Mouse (Mus musculus): Measurements from ENCODE around the gene AC161166.1. TPM values are rescaled to one million over a fixed set of nuclear protein-coding genes. Genes with fewer than 3 reads are reported as not detected.
"Not testable (repeated sequence)": the region's sequence is repeated elsewhere in the genome, so short reads cannot be mapped to it uniquely, and the experiment has no call there.

Gene AC161166.1
- polyA plus RNA-seq, 1 experiment from 2014 or later: 0.26 TPM

DNA sequence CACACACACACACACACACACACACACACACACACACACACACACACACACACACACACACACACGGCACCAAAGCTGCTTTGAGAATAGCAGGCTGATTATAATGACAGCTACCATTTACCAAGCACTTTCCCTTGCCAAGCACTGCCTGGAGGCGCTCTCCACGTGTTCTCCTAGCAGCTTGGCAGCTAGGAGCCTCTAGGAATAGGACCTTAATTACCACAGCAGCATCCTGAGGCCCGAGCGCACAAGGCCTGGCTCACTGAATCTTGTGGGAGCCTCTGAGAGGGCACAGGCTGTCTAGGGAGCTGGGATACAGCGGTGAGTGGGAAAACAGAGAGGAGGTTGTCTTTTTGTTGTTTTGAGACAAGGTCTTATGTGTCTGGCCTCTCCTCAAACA lies 5.4 kb upstream of the AC161166.1 start:
- H3K9ac ChIP-seq (ENCODE audit: low read length): no peak overlapping the region
- H3K27me3 ChIP-seq (ENCODE audit: control insufficient read depth, insufficient read depth, low read length): no peaks in the 10 kb centered on the region
- H3K4me1 ChIP-seq (ENCODE audit: control insufficient read depth, insufficient read depth, low read length): no peaks in the 10 kb centered on the region
- H3K9me3 ChIP-seq (replicated peaks; ENCODE audit: control insufficient read depth, low read length): no peaks in the 10 kb centered on the region
- peaks cover 3% of the 10 kb centered on the region; the same call in 1 of the 2 replicates for H3K36me3 ChIP-seq (ENCODE audit: control insufficient read depth, insufficient read depth)
- no peak overlapping the region for H3K4me2 ChIP-seq (ENCODE audit: low read depth, low read length)
- H3K27ac ChIP-seq (ENCODE audit: low read length): no peak overlapping the region
- 59% methylated on average over 6 of the region's 6 CpGs for WGBS
- no peak overlapping the region for H3K4me3 ChIP-seq (ENCODE audit: low read length)
- ATAC-seq (replicated peaks; ENCODE audit: extremely low read depth, insufficient read depth, low FRiP score): no peak

DNA sequence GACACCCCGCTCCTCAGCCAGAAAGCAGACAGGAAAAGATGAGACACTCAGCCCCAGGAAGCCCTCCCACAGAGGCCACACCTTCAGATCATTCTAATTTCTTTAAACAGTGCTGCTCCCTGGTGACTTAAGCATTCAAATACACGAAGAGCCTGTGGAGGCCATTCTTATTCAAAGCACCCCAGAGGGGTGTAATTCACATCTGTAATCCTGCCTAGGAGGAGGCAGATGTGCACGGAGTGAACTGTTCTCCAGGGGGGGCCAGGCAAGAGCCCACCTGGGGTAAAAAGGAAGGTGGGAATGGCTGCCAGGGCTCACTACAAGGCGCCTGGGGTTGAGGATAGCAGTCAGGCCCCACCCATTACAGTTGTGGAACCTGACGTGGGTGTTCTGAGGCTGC lies 4.8 kb upstream of the AC161166.1 start:
- no peaks in the 10 kb centered on the region for H3K27me3 ChIP-seq (ENCODE audit: control insufficient read depth, insufficient read depth, low read length)
- H3K9me3 ChIP-seq (replicated peaks; ENCODE audit: control insufficient read depth, low read length): no peaks in the 10 kb centered on the region
- no peak overlapping the region for H3K9ac ChIP-seq (ENCODE audit: low read length)
- H3K36me3 ChIP-seq (ENCODE audit: control insufficient read depth, insufficient read depth): peaks cover 3% of the 10 kb centered on the region; the same call in 1 of the 2 replicates
- no peak for ATAC-seq (replicated peaks; ENCODE audit: extremely low read depth, insufficient read depth, low FRiP score)
- no peak overlapping the region for H3K4me2 ChIP-seq (ENCODE audit: low read depth, low read length)
- no peak overlapping the region for H3K4me3 ChIP-seq (ENCODE audit: low read length)
- 58% methylated on average over 5 of the region's 5 CpGs for WGBS
- H3K27ac ChIP-seq (ENCODE audit: low read length): no peak overlapping the region
- no peaks in the 10 kb centered on the region for H3K4me1 ChIP-seq (ENCODE audit: control insufficient read depth, insufficient read depth, low read length)

DNA sequence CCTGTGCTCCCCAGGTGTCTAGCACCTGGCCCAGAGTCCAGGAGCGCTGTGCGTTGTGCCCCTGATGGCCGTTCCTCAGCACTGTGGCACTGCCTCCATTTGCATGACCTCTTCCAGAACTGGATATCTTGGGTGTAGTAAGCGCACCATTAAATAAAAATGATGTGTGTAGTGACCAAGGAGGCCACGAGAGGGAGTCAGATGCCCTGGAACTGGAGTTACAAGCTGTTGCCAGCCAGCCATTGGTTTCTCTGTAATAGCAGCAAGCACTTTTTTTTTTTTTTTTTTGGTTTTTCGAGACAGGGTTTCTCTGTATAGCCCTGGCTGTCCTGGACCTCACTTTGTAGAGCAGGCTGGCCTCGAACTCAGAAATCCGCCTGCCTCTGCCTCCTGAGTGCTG lies 4.1 kb upstream of the AC161166.1 start:
- not testable (repeated sequence) for H3K27me3 ChIP-seq (ENCODE audit: control insufficient read depth, insufficient read depth, low read length); H3K4me1 ChIP-seq (ENCODE audit: control insufficient read depth, insufficient read depth, low read length); H3K9me3 ChIP-seq (replicated peaks; ENCODE audit: control insufficient read depth, low read length); H3K4me2 ChIP-seq (ENCODE audit: low read depth, low read length); H3K9ac ChIP-seq (ENCODE audit: low read length); H3K4me3 ChIP-seq (ENCODE audit: low read length); H3K36me3 ChIP-seq (ENCODE audit: control insufficient read depth, insufficient read depth); H3K27ac ChIP-seq (ENCODE audit: low read length); ATAC-seq (replicated peaks; ENCODE audit: extremely low read depth, insufficient read depth, low FRiP score)
- WGBS: 78% methylated on average over 8 of the region's 8 CpGs

DNA sequence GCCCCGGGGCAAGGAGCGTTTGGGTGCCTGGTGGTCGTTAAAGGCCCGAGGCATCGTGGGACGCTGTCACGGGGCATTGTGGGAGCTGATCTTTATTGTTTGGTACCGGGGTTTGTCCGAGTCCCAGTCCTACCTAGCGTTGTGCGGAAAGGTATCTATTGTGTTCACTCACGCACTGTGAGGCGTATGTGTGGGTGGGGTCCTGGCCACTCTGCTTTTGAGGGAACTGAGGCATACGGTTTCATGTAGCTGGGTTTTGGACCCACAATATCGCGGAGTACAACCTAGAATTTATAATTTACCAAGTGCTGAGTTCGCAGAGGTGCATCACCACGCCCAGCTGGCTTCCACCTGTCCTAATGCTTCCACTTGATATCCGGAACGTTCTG lies 4.5 kb downstream of the AC161166.1 start:
- peak overlapping the region; percentile 94 for H3K9ac ChIP-seq (ENCODE audit: low read length)
- H3K9me3 ChIP-seq (replicated peaks; ENCODE audit: control insufficient read depth, low read length): no peaks in the 10 kb centered on the region
- H3K27me3 ChIP-seq (ENCODE audit: control insufficient read depth, insufficient read depth, low read length): peaks cover 9% of the 10 kb centered on the region
- peaks cover 27% of the 10 kb centered on the region for H3K4me1 ChIP-seq (ENCODE audit: control insufficient read depth, insufficient read depth, low read length)
- ATAC-seq (replicated peaks; ENCODE audit: extremely low read depth, insufficient read depth, low FRiP score): no peak; the same call in 1 of the 2 replicates
- peak overlapping the region; percentile 84 for H3K4me2 ChIP-seq (ENCODE audit: low read depth, low read length)
- H3K27ac ChIP-seq (ENCODE audit: low read length): peak overlapping the region; percentile 99
- 1% methylated on average over 20 of the region's 20 CpGs for WGBS
- no peaks in the 10 kb centered on the region for H3K36me3 ChIP-seq (ENCODE audit: control insufficient read depth, insufficient read depth)
- peak overlapping the region; percentile 74 for H3K4me3 ChIP-seq (ENCODE audit: low read length)

DNA sequence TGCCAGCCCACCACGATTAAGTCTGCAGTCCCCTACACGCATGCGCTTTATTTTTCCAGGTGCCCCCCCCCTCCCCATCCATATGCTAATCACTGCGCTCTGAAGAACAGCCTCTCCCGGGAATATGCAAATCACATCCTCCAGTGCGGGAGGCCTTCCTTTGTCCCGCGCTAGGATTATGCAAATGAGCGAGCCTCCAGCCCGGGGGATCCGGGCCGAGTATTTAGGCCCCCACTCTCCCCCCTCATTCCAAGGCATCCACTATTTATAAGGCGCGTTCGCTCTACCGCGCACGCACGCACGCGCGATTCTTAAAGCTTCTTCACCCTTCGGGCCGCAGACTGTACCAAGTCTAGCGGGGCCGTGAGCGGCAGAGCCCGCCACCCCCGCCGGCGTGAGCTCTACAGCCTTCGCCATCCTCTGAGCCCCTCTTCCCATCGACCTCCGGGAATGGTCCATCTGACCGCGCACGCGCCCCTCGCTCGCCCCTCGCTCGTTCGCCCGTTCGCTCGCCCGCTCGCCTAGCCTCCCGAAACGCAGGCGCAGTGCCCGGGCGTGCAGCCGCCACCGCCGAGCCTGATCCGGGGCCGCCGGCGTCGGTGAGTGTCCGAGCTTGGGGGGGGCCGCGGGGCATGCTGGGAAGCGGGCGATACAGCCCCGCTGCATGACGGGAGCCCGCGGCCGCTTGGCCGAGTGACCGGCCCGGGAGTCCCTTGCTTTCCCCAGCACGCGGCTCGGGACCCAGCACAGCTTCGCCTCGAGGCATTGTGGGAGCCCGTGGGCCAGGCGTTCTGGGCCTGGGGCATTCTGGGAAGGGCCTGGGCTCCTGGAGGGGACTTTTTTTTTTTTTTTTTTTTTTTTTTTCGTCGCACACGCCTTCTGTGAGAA lies 5.2 kb downstream of the AC161166.1 start, which contains the start of gene Zfp428:
Gene Zfp428, plus strand, starts transcription at position 169 of the 888 bp plus-strand sequence.
- ATAC-seq (replicated peaks; ENCODE audit: extremely low read depth, insufficient read depth, low FRiP score): peak; percentile 83
- Histone ChIP-seq H3K27ac (ENCODE audit: low read length) (peak within 1 kb of the TSS; percentile 99), H3K9ac (ENCODE audit: low read length) (peak within 1 kb of the TSS; percentile 94), H3K4me3 (ENCODE audit: low read length) (peak within 1 kb of the TSS; percentile 74), H3K27me3 (ENCODE audit: control insufficient read depth, insufficient read depth, low read length) (peaks cover 15% of the 10 kb centered on the region), H3K9me3 (replicated peaks; ENCODE audit: control insufficient read depth, low read length) (no peaks in the 10 kb centered on the region), H3K4me2 (ENCODE audit: low read depth, low read length) (peak within 1 kb of the TSS; percentile 84), H3K4me1 (ENCODE audit: control insufficient read depth, insufficient read depth, low read length) (peaks cover 27% of the 10 kb centered on the region), H3K36me3 (ENCODE audit: control insufficient read depth, insufficient read depth) (no peaks in the 10 kb centered on the region)
- WGBS: under 1% methylated on average over 84 of the region's 84 CpGs

DNA sequence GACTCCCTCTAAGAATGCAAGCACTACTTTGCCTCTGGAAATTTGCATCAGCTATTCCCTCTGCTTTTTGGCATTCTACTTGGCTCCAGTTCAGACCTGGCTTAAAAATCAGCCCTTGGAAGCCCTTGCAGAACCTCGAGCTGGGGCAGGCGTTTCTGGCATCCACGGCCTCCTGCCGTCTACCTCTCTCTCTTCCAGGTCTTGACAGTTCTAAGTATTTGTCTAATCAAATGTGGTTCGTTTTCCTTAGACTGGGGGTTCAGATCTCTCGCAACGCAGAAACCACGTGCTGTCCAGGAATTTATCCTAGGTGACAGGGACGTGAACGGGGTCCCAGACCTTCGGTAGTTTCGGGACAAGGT lies 5.8 kb downstream of the AC161166.1 start:
- peaks cover 27% of the 10 kb centered on the region for H3K4me1 ChIP-seq (ENCODE audit: control insufficient read depth, insufficient read depth, low read length)
- no peaks in the 10 kb centered on the region for H3K36me3 ChIP-seq (ENCODE audit: control insufficient read depth, insufficient read depth)
- no peaks in the 10 kb centered on the region for H3K9me3 ChIP-seq (replicated peaks; ENCODE audit: control insufficient read depth, low read length)
- ATAC-seq (replicated peaks; ENCODE audit: extremely low read depth, insufficient read depth, low FRiP score): peak; percentile 34
- H3K4me2 ChIP-seq (ENCODE audit: low read depth, low read length): peak overlapping the region; percentile 84
- H3K27me3 ChIP-seq (ENCODE audit: control insufficient read depth, insufficient read depth, low read length): peaks cover 21% of the 10 kb centered on the region
- peak overlapping the region; percentile 94 for H3K9ac ChIP-seq (ENCODE audit: low read length)
- H3K27ac ChIP-seq (ENCODE audit: low read length): peak overlapping the region; percentile 99
- 2% methylated on average over 12 of the region's 12 CpGs for WGBS
- H3K4me3 ChIP-seq (ENCODE audit: low read length): peak overlapping the region; percentile 74

DNA sequence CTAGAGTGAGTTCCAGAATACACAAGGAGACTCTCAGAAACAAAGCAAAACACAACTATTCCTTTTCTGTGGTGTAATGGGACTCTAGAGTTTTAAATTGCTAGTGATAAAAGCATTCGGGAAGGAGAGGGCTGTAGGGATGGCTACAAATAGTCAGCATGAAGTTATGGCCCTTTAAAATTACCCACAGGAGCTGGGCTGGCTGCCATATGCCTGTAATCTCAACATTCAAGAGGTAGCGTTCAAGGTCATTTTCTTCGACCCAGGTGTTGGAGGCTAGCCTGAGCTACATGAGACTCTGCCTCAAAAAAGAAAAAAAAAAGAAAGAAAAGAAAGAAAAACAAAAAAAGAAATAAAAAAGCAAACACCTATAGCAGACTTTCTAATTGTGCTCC lies 6.2 kb downstream of the AC161166.1 start:
- H3K27me3 ChIP-seq (ENCODE audit: control insufficient read depth, insufficient read depth, low read length): peaks cover 23% of the 10 kb centered on the region
- 9% methylated on average over 3 of the region's 3 CpGs for WGBS
- H3K4me3 ChIP-seq (ENCODE audit: low read length): peak overlapping the region; percentile 74
- ATAC-seq (replicated peaks; ENCODE audit: extremely low read depth, insufficient read depth, low FRiP score): no peak
- H3K4me1 ChIP-seq (ENCODE audit: control insufficient read depth, insufficient read depth, low read length): peaks cover 27% of the 10 kb centered on the region
- H3K36me3 ChIP-seq (ENCODE audit: control insufficient read depth, insufficient read depth): no peaks in the 10 kb centered on the region
- peak overlapping the region; percentile 10 for H3K9ac ChIP-seq (ENCODE audit: low read length)
- peak overlapping the region; percentile 84 for H3K4me2 ChIP-seq (ENCODE audit: low read depth, low read length)
- peak overlapping the region; percentile 99 for H3K27ac ChIP-seq (ENCODE audit: low read length)
- H3K9me3 ChIP-seq (replicated peaks; ENCODE audit: control insufficient read depth, low read length): peaks cover 1% of the 10 kb centered on the region; the same call in 1 of the 2 replicates

DNA sequence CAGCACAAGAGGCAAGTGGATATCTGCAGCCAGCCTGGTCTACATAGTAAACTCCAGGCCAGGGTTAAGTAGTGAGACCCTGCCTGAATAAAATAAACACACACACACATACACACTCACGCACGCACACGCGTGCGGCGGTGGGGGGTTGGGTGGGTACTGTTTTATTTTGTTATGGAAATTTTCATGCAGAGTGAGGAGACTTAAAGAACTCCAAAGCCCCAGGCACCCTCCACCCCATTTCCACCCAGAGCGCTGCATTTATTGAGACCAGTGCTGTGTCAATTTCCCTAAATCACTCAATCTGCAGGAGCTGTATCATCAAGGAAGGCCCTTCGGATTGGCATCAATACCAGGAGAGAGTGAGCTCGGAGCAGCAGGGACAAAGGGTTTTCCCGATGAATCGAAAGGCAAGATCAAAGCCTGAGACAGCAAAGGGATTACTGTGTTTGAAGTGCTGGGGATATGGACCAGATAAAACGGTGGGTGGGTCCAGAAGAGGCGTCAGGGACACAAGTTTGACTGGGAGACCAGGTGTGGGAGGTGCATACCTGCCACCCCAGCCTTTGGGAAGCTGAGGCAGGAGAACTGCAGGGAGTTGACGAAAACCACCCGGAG lies 6.7 kb downstream of the AC161166.1 start:
- Histone ChIP-seq H3K36me3 (ENCODE audit: control insufficient read depth, insufficient read depth) (no peaks in the 10 kb centered on the region), H3K4me1 (ENCODE audit: control insufficient read depth, insufficient read depth, low read length) (peaks cover 28% of the 10 kb centered on the region), H3K4me3 (ENCODE audit: low read length) (peak overlapping the region; percentile 74), H3K9me3 (replicated peaks; ENCODE audit: control insufficient read depth, low read length) (peaks cover 6% of the 10 kb centered on the region), H3K4me2 (ENCODE audit: low read depth, low read length) (peak overlapping the region; percentile 84), H3K27ac (ENCODE audit: low read length) (peak overlapping the region; percentile 99), H3K9ac (ENCODE audit: low read length) (peak overlapping the region; percentile 10), H3K27me3 (ENCODE audit: control insufficient read depth, insufficient read depth, low read length) (peaks cover 28% of the 10 kb centered on the region)
- WGBS: 31% methylated on average over 15 of the region's 15 CpGs
- no peak for ATAC-seq (replicated peaks; ENCODE audit: extremely low read depth, insufficient read depth, low FRiP score)

DNA sequence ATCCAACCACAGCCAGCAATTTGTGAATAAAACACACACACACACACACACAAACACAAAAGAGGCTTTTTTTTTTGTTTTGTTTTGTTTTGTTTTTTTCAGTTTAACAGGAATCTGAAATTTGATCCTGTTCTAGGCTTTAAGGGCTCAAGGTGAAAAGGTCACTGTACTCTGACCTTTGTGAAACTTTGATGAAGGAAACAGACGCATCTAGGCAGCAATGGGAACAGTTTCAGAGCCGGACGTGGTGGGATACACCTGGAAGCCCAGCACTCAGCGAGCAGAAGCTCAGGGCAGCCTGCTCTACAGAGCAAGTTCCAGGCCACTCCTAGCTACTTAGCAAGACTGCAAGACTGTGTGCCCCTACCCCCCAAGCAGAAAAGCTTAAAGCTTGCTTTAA lies 7.4 kb downstream of the AC161166.1 start:
- Histone ChIP-seq H3K4me3 (ENCODE audit: low read length) (no peak overlapping the region), H3K27me3 (ENCODE audit: control insufficient read depth, insufficient read depth, low read length) (peaks cover 35% of the 10 kb centered on the region), H3K27ac (ENCODE audit: low read length) (peak overlapping the region; percentile 99), H3K36me3 (ENCODE audit: control insufficient read depth, insufficient read depth) (no peaks in the 10 kb centered on the region), H3K4me1 (ENCODE audit: control insufficient read depth, insufficient read depth, low read length) (peaks cover 35% of the 10 kb centered on the region), H3K9me3 (replicated peaks; ENCODE audit: control insufficient read depth, low read length) (peaks cover 6% of the 10 kb centered on the region), H3K9ac (ENCODE audit: low read length) (peak overlapping the region; percentile 10; the same call in 1 of the 2 replicates), H3K4me2 (ENCODE audit: low read depth, low read length) (no peak overlapping the region)
- no peak for ATAC-seq (replicated peaks; ENCODE audit: extremely low read depth, insufficient read depth, low FRiP score)
- WGBS: 28% methylated on average over 4 of the region's 4 CpGs

Measured in heart, embryonic 16.5 days (tissue).